Mouse (Mus musculus) embryo, embryonic 11.5 days (tissue): ENCODE data around the gene Ints2.
"Not testable (repeated sequence)": the region's sequence is repeated elsewhere in the genome, so short reads cannot be mapped to it uniquely, and the experiment has no call there.

Experiments used
- DNase-seq: peaks from one replicate; pipeline ENCODE4 v3.0.0-alpha.2; 2012; ENCODE audit warnings: low read depth, low spot score

Gene Ints2

DNA sequence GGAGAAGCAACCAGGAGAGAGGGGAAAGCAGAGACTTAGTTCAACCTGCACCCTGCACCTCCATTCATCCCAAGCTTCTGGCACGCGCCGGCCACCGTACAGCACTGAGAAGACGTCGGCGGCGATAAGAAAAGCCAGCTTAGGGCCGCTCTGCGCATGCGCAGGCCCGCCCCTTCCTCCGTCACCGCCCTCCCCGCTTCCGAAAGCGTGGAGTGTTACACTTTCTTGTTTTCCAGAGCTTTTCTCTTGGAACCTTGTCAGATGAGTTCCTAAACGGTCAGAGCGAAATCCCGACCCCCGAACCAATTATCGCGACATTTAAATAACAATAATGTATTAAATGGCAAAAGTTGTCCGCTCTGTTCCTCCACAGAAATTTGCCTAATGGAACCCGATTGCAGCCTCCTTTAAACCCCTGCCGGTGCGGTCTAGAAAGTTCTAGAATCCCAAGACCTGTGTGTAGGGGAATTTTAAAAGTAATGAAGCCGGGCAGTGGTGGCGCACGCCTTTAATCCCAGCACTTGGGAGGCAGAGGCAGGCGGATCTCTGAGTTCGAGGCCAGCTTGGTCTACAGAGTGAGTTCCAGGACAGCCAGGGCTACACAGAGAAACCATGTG lies at the start of gene Ints2:
Ints2 (minus strand) TSS at position 116 of the 617 bp plus-strand sequence.
- DNase-seq: peak; percentile 90

DNA sequence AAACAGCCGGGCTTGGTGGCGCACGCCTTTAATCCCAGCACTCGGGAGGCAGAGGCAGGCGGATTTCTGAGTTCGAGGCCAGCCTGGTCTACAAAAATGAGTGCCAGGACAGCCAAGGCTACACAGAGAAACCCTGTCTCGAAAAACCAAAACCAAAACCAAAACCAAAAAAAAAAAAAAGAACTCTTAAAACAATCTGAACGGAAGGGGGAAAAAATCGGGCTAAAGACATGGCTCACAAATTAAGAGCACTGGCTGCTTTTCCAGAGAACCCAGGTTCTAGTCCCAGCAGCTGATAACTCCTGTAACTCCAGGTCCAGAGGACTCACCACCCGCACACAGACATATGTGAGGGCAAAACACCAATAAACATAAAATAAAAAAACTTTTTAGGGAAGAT lies 34.8 kb upstream of the Ints2 start:
- not testable (repeated sequence) for DNase-seq

DNA sequence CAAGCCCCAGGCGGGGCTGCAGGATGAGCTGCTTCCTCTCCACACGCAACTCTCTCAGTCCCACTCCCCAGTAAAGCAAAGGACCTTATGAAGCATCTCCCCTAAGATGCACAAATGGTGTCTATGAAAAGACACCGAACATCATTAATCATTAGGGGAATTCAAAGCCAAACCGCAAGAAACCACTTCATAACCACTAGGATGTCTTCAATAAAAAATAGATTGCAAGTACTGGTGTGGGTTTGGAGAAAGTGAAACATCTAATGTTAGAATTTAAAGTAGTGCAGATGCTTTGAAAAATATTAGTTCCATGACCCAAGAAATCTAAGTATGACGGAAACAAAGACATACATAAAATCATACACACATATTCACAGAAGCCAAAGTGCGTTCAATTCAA lies 34.3 kb upstream of the Ints2 start:
- DNase-seq: no peak

DNA sequence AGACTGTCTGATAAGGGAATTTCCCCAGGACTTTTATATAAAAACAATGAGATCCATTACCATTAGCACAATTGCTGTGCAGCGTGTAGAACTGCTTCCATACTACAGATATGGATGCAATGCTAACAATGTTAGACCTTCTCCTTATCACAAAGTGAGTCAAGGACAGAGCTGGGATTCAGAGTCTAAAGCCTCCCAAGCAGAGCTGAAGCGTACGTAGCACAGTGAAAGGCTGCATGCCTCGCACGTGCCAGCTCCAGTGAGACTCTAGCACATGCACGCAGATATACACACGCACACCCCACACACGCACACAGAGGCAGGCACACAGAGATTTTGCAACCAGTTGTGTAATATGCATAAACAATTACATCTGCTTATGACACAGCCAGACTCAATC lies 28.4 kb upstream of the Ints2 start:
- no peak for DNase-seq

DNA sequence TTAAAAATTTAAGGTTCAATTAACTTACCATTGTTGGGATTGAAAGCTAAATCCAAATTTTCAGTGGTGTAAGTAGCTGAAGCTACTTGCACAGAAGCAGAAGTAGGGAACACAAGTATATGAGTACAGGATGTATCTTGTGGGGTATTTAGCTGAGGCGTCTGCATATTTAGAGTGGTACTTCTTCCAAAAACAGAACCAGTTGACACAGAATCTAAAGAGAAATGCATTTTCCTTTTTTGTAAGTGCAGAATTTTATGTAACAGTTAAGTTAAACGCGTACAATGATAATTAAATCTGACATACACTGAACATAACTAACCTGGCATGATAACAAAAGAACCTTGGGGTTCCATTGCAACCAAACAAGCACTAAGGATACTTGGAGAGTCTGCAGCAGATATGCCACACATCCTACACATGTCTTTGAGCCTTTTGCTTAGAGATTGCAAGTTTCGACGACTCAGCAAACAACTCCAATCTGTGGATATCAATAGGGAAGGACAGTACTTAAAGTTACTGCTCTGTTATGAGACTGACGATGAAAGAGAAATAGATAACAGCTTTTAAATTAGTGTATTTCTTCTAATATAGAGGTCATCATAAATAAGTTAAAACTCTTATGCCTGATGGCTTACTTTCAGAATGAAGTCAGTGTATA lies 21.2 kb upstream of the Ints2 start:
- no peak for DNase-seq

DNA sequence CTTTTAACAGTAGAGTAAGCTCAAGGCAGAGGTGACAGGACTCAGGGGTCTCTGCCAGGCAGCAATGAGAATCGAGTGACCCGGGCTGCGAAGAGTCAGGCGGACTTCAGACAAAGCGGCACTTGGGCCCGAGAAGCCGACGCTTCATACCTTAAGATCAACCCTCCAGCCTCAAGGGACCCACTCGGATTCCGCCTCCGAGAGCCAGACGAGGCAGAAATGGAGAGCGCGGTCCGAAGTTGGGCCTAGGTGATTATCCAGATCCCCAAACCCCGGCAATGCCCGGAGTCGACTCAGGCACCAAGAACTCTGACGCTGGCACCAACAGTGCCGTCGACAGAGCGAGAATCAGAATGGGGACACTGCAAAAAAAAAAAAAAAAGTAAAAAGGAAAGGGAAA lies 321 bp downstream of the Ints2 start:
- no peak for DNase-seq

DNA sequence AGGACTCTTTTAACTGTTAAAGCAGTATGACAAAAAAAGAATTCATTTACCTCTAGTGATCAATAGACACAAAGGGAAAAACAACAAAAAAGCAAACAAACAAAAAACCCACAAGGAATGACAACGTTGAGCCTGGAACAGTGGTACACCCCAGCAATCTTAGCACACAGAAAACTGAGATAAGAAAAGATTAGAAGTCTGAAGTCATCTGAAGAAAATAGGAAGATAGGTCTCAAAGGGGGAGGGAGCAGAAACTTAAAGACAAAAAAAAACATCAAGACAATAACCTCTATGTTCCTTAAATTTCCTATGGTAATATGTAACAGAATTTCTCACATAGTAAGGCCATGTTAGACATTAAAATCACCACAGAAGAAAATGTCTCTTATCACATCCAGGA lies 4.0 kb downstream of the Ints2 start:
- DNase-seq: no peak

DNA sequence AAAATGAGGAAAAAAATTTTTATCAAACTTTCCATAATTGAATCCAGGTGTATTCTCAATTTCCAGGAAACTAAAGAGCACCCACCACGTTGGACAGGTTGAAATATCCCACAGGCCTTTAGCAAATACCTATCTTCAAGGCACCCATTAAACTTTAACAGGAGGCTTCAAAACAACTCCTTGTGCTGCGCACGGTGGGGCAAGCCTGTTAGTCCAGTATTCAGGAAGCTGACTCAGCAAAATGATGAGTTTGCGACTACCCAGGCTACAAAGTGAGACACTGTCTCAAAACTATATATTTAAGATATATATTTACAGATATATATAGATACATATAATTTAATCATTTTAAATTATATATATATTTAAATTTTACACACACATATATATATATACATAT lies 24.9 kb downstream of the Ints2 start:
- DNase-seq: no peak

DNA sequence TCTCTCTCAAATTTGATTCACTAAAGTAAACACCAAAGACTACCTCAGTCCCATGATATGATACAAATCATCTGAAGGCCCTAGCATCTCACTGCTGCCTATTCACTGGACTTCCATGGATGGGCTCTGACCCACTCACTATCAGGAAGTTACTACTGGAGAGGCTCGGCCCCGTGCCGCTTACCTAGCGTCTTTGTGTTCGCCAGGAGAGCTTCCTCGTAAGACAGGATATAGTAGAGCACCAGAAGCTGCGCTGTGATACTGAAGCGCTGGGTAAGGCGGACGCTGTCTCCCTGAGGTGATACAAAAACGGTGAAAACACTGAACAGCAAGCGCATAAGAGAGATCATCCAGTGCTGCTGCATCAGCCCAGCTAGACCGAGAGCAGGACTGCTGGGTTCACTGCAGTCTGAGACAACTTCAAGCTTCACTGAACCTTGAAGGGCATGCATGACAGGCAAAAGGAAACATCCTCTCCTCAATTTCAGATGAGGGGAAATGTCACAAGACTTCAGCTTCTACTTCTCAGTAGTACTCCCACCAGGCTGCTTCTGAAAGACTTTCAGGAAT lies 25.5 kb downstream of the Ints2 start:
- DNase-seq: no peak

DNA sequence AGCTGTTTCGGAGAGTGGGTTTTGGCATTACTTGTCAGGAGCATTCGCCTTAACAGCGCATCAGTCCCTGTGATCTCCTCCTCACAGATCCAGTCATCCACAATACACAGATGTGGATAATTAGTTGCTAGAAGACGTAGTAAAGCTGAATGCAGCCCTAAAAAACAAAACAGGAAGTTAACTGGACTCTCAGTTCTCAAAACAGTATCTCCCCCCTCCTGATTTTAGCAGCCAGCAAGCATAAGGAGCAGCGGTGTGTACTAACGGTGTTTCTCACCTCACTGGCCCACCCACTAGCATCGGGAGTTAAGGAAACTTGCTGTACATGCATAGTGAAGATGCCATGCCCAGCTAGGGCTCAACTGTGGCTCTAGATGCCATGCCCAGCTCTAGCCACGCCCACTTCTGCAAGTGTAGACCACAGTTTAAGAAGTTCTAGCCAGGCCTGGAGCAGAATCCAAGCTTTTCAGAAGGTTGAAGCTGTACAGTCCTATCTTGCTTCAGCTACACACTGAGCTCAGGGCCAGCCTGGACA lies 30.7 kb downstream of the Ints2 start:
- DNase-seq: no peak

DNA sequence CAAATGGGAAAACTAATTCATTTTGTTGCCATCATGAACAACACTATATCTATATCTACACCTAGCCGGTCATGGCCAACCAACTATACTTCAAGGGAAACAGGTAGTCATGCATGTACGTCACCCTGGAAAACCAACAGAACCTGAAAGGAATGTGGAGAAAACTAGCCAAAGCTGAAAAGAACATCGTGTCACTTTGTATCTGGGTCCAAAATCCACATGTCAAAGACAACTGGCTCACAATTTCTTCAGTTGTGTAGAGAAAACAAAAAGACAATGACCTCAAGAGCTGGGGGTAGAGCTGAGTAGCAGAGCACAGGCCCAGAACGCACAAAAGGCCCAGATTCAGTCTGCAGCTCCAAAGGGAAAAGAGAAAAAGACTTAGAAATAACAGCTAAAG lies 31.6 kb downstream of the Ints2 start:
- no peak for DNase-seq

DNA sequence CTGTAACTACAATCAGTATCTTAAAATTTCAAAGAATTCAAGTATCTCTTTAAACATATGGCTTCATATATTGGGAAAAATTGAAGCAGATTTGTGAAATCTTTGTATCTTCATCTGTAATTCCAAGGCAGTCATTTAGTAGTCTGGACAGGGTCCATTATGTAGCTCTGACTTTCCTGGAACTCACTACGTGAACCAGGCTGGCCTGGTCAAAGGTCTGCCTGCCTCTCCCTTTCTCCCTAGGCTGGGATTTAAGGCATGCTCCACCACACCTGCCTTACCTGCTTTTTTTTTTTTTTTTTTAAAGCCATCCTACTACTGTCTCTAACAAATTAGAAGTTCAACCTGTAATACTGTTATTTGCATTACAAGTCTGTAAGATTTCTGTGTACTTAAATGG lies 45.6 kb downstream of the Ints2 start:
- DNase-seq: no peak

DNA sequence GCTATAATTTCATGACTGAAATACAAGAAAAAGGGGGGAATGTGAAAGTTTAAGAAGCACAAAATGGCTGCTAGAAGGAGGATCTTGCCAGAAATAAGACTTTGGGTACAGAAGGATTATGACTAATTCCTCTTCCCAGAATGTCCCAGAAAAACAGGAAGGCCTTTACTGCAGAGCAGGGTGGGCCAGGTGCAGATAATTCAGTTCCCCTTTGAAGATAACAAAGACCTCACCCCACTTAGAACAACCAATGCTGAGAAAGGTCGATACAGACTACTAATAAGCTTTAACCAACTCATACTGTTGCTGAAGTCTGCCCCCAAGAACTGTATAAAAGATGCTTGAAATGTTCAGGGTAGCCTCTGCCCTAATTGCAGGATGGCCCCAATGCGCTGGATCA lies 48.3 kb downstream of the Ints2 start:
- DNase-seq: no peak

DNA sequence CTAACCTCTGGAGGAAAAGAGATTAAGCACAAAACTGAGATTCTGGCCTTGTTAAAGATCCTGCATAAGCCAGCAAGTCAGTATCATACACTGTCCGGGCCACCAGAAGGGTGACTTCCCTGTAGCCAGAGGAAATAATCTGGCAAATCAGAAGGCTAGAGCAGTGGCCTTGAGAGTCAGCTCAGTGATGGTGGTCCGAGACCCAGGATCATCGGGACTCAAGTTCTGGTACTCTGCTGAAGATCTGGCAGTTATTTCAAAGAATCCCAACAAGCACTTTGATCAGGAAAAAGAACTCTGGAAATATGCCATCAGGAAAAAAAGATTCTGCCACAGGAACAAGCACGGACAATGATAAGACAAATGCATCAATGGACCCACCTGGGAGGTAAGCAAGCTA lies 51.5 kb downstream of the Ints2 start:
- DNase-seq: no peak

DNA sequence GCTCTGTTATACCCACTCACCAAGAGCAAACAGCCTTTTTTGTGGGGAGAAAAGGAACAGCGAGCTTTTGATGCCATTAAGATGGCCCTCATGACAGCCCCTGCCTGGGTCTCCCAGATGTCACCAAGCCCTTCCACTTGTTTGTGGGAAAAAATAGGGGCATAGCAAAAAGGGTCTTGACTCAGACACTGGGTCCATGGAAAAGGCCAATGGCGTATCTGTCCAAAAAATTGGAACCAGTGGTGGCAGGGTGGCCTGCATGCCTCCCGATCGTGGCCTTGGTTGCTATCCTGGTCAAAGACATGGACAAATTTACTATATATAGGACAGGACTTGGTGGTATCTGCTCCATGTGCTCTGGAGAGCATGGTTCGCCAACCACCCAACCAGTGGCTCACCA lies 52.3 kb downstream of the Ints2 start:
- no peak for DNase-seq

DNA sequence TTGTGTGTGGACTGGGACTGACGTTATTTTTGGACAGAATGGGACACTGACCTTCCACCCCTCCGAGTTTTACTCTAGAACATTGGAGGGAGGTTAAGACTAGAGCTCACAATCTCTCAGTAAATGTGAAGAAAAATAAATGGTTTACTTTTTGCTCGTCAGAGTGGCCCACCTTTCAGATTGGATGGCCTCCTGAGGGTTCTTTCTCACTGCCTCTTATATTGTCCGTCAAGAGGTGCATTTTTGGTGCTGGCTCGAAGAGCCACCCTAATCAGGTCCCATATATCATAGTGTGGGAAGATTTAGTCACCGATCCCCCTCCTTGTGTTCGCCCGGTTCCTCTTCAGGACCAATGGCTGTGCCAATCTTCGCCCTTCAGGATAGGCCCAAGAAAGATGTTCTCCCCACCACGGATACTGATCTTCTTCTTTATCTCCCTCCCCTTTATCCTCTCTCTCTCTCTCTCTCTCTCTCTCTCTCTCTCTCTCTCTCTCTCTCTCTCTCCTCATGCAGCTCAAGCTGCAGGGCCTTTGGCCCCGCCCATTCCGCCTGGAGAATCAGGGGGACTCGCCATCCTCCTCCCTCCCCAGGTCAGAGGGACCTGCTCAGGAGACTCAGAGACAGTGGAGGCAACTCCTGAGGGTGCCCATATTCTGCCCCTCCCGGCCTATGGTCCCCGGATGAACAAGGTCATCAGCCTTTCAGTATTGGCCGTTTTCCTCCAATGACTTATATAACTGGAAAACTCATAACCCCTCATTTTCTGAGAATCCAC lies 55.3 kb downstream of the Ints2 start:
- no peak for DNase-seq

DNA sequence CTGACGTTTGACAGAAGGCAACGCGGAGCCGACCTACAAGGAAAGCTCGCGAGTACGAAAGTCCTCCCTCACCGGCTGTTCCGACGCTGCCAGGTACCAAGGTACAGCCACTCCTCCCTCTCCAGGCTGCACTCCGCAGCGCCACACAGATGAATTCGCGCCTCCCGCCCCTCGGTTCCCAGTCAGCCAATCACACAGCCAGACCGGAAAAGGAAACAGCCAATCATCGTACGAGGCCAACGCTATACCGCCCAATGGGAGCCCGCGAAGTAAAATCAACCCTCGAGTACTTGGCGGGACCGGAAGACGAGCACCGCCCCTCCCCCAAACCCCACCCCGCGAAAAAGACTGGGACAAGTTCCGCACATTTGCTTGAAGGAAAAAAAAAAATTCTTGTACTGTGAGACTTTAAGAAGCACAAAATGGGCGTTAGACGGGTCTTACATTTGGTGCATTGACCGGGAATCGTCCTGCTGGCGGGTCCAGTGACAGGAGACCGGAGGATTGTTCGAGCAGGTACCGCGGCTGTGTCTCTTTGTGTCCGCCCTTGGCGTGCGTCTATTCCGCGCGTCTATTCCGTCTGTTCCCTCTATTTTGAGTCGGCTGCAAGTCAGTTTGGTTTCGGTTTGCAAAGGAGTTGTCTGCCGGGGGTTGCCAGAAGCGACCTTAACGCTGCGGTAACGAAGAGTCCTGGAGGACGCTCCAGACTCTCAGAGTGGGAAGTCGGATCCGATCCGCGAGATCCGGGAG lies 56.2 kb downstream of the Ints2 start, which contains the start of gene Brip1:
Brip1 (minus strand) TSS at position 157 of the 750 bp plus-strand sequence.
- DNase-seq: peak; percentile 96

DNA sequence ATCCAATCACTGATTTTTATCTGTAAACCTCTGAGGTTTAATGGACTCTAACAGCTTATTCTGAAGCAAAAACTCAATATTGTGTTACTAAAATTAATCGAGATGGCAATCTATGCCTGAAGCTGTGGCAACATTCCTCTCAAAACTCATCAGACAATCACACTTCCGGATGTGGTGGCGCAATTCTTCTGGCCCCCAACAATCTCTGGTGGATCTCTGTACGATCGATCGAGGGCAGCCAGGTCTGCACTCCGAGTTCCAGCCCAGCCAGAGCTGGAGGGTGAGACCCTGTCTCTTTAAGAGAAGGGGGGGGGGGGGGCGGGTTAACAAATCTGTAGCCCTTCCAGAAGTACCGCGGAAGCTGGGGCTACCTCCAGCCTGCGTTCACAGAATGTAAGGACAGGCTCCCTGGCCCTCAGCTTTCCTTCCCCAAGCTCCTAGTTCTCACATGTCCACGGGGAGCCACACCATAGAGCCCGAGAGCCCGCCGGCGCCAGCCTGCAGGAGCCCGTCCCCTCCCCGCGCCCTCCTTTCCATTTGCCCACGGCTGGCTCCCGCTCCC lies 56.8 kb downstream of the Ints2 start:
- DNase-seq: peak; percentile 41

DNA sequence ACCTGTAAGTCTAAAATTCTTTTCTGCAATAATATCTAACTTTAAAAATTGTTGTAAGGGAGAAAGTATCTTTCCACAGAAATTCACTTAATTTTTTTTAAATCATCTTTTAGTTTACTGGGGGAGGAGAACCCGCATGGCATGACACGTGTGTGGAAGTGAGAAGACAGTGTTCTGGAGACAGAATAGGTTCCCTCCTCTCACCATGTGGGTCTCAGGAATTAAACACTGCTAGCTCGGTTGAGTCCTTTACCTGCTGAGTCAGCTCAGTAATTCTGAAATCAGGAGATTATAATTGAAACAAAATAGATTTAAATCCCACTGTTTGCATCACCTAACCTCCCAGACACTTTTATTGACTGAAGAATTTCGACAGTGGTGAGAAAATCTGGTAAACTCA lies 57.6 kb downstream of the Ints2 start:
- DNase-seq: no peak

DNA sequence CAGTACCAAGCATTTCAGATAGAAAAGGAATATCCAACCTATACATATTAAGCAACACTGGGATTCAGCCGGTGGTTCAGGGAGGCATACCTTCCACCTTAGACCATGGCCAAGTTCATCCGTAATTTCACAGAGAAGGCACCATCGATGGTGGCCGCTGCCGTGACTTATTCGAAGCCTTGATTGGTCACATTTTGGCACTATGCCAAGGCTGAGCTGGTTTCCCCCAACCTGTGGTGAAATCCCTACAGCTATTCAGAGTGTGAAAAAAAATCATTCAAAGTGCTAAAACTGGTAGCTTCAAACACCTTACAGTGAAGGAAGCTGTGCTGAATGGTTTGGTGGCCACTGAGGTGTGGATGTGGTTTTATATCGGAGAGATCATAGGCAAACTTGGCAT lies 72.2 kb downstream of the Ints2 start:
- not testable (repeated sequence) for DNase-seq

DNA sequence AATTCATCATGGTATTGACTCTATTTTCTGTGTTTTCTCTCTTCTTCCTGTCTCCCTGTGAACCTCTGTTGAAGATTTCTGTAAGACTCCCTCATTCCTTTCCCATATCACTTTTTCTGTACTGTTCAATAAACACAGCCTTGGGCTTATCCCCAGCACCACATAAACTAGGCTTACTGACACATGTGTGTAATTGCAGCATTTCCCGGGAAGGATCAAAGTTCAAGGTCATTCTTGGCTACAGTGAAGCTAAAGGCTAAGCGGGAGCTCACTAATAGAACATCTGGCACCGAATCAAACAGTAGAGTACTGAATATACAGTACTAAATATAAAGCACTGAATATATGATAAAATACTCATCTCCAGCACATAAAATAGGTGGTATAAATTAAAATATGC lies 81.5 kb downstream of the Ints2 start:
- no peak for DNase-seq
